9 mouse cellular contexts compared by ENCODE assay signal in the genomic region with DNA sequence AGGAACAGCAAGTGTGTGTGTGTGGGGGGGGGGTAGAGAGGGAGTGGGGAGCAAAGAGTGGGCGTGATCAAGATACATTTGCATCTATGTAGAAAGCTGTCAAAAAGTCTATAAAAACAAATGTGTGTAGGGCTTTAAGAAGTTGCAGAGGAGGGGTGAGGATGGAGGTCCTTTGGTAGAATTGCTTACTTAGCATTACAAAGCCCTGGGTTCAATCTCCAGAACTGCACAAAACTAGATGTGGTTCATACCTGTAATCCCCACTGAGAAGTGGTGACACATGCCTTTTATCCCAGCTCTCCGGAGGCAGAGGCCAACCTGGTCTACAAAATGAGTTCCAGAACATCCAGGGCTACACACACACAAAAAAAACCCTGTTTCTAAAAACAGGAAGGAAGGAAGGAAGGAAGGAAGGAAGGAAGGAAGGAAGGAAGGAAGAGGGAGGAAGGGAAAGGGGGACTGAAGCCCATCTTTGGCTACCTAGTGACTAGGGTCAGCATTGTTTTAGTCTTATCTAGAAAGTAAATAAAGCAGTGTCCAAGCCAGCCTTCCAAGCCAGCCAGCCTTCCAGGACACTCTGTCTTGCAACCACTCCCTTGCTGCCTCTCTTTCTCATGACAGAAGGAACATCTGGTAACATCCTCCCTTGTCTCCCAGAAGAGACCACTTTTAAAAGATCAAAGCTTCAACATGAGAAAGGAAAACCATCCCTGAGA. TPM values are rescaled to one million over a fixed set of nuclear protein-coding genes. Genes with fewer than 3 reads are reported as not detected.
DNase-seq lines count a peak whose midpoint lies in the region; ATAC-seq and TF ChIP-seq lines count a peak whose summit lies in the region.
"Had no signal": no experiment of that assay in that cellular context is flagged by ENCODE, and none has a peak within 500 bp of the region (broad histone marks: within the 10 kb centered on the region; RNA-seq: fewer than 3 reads in every experiment).

No protein-coding gene starts in this region.

- no peak overlapping the region for H3ac ChIP-seq in myocyte (ENCODE audit: control insufficient read depth, insufficient read length)

- no peak for DNase-seq in kidney, adult 8-10 months
- no peak for DNase-seq in left cerebral cortex, adult 11 months (ENCODE audit: low spot score)
- no peak for DNase-seq in thymus, postnatal 25 days
- no peak for DNase-seq in adrenal gland, postnatal 36 days

- peak overlapping the region; percentile 82; the same call in 1 of the 2 replicates for H3K4me3 ChIP-seq in kidney, embryonic 15.5 days (replicated peaks)
- H3K4me3 ChIP-seq in embryonic facial prominence, embryonic 15.5 days (replicated peaks), result peak overlapping the region; percentile 81; the same call in 1 of the 2 replicates
- no peak overlapping the region for H3K4me3 ChIP-seq in intestine, postnatal 0 days (ENCODE audit: low read depth, low read length)
- peak overlapping the region; percentile 98 for H3K4me3 ChIP-seq in myocyte

- TF ChIP-seq POLR2A in myocyte (IDR thresholded peaks at IDR 0.05; ENCODE audit: insufficient read length, low read depth), result no peak

- no peak overlapping the region for H3K9ac ChIP-seq in kidney, embryonic 15.5 days
- no peak overlapping the region for H3K9ac ChIP-seq in embryonic facial prominence, embryonic 15.5 days
- H3K9ac ChIP-seq in intestine, postnatal 0 days (ENCODE audit: low read depth, low read length), result no peak overlapping the region

- 87% methylated on average over 2 of the region's 2 CpGs for WGBS in kidney, embryonic 15.5 days
- WGBS in embryonic facial prominence, embryonic 15.5 days, result 72% methylated on average over 2 of the region's 2 CpGs
- 91% methylated on average over 2 of the region's 2 CpGs for WGBS in intestine, postnatal 0 days

- peak overlapping the region; percentile 98 for H3K4me2 ChIP-seq in kidney, embryonic 15.5 days
- H3K4me2 ChIP-seq in embryonic facial prominence, embryonic 15.5 days (replicated peaks), result peak overlapping the region; percentile 96
- peak overlapping the region; percentile 98 for H3K4me2 ChIP-seq in intestine, postnatal 0 days (replicated peaks; ENCODE audit: low read depth)
- peak overlapping the region; percentile 87 for H3K4me2 ChIP-seq in myocyte (ENCODE audit: low read depth)

- H3K4me1 ChIP-seq in kidney, embryonic 15.5 days, result peaks cover 67% of the 10 kb centered on the region
- H3K4me1 ChIP-seq in embryonic facial prominence, embryonic 15.5 days, result peaks cover 66% of the 10 kb centered on the region
- peaks cover 23% of the 10 kb centered on the region for H3K4me1 ChIP-seq in intestine, postnatal 0 days (replicated peaks; ENCODE audit: control insufficient read depth, insufficient read depth, low read length)

- H3K9me3 ChIP-seq in kidney, embryonic 15.5 days (replicated peaks), result no peaks in the 10 kb centered on the region
- H3K9me3 ChIP-seq in embryonic facial prominence, embryonic 15.5 days (replicated peaks), result no peaks in the 10 kb centered on the region
- H3K9me3 ChIP-seq in intestine, postnatal 0 days (ENCODE audit: control insufficient read depth), result no peaks in the 10 kb centered on the region

- no peaks in the 10 kb centered on the region for H3K27me3 ChIP-seq in kidney, embryonic 15.5 days
- no peaks in the 10 kb centered on the region for H3K27me3 ChIP-seq in embryonic facial prominence, embryonic 15.5 days
- no peaks in the 10 kb centered on the region for H3K27me3 ChIP-seq in intestine, postnatal 0 days (replicated peaks; ENCODE audit: control insufficient read depth, insufficient read depth, low read length)
- H3K27me3 ChIP-seq in myocyte (ENCODE audit: control insufficient read depth, insufficient read depth, insufficient read length), result no peaks in the 10 kb centered on the region

- ATAC-seq in kidney, embryonic 15.5 days (replicated peaks; ENCODE audit: low FRiP score), result no peak
- no peak for ATAC-seq in embryonic facial prominence, embryonic 15.5 days (ENCODE audit: insufficient number of reproducible peaks, low FRiP score, low TSS enrichment, low read depth)
- no peak for ATAC-seq in intestine, postnatal 0 days

- no peak overlapping the region for H3K27ac ChIP-seq in kidney, embryonic 15.5 days
- H3K27ac ChIP-seq in embryonic facial prominence, embryonic 15.5 days (replicated peaks), result no peak overlapping the region
- H3K27ac ChIP-seq in intestine, postnatal 0 days (ENCODE audit: low read depth, low read length), result no peak overlapping the region

- H3K79me2 ChIP-seq in myocyte (ENCODE audit: control insufficient read depth, insufficient read depth), result peaks cover 75% of the 10 kb centered on the region

- TF ChIP-seq CTCF in intestine, postnatal 0 days (IDR thresholded peaks at IDR 0.05; ENCODE audit: low read depth), result no peak

- peaks cover 15% of the 10 kb centered on the region for H3K36me3 ChIP-seq in kidney, embryonic 15.5 days
- H3K36me3 ChIP-seq in embryonic facial prominence, embryonic 15.5 days, result no peaks in the 10 kb centered on the region
- no peaks in the 10 kb centered on the region; the same call in 1 of the 2 replicates for H3K36me3 ChIP-seq in intestine, postnatal 0 days (ENCODE audit: control insufficient read depth, insufficient read depth)
- peaks cover 3% of the 10 kb centered on the region for H3K36me3 ChIP-seq in myocyte (ENCODE audit: control insufficient read depth, insufficient read depth)
- H3K36me3 ChIP-seq: G1E had no signal

TF ChIP-seq in myocyte, 11 proteins besides CTCF, POLR2A, EP300 and RAD21:
- TF ChIP-seq SRF (IDR thresholded peaks at IDR 0.05; ENCODE audit: control insufficient read depth, insufficient read length, low read depth), result no peak
- TF ChIP-seq TCF3 (IDR thresholded peaks at IDR 0.05; ENCODE audit: insufficient read length, low read depth), result no peak

RNA-seq across cellular contexts. Expression of gene Shb, which starts 5.3 kb away (rescaled TPM):
- 3.8 and 4.9 TPM in 2 replicates for polyA plus RNA-seq in kidney, embryonic 15.5 days (2015; fragmentation: Nextera tagmentation; extraction: Ambion mirVana)
- polyA plus RNA-seq in embryonic facial prominence, embryonic 15.5 days (2015; fragmentation: Nextera tagmentation; extraction: Ambion mirVana), result 9.1 and 9.9 TPM in 2 replicates
- 7.2 and 7.5 TPM in 2 replicates for polyA plus RNA-seq in intestine, postnatal 0 days (2015; fragmentation: Nextera tagmentation; extraction: Ambion mirVana)
- polyA plus RNA-seq in myocyte (2012; fragmentation: generic; extraction: Trizol), result 46.3 TPM
- 100 to 1,000 TPM in 1 of 2 experiments, 10 to 100 TPM in 1; 51.4 to 110 TPM for total RNA-seq in adrenal gland, postnatal 36 days (2021)
- total RNA-seq: G1E had no signal
- polyA plus RNA-seq: G1E had no signal
